Mouse (Mus musculus) thymus, adult 2 months (tissue): Measurements from ENCODE around the gene Aloxe3. TPM values are rescaled to one million over a fixed set of nuclear protein-coding genes. Genes with fewer than 3 reads are reported as not detected.
A peak's percentile ranks its signal among the peaks of the same experiment; 100 is the strongest.

ENCODE experiments used
- DNase-seq: peaks from one replicate; pipeline ENCODE4 v3.0.0; 2021
- H3K27ac ChIP-seq: fragments of 200-500 bp; 2 replicates; pipeline ENCODE4 v1.5.1; 2012; ENCODE audit warnings: low read length, control low read depth; ENCODE audit not compliant: control insufficient read depth, insufficient read depth
- H3K27me3 ChIP-seq: fragments of 200-500 bp; 2 replicates; pipeline ENCODE4 v1.6.1; 2012; ENCODE audit warnings: mild to moderate bottlenecking, low read length, moderate library complexity, mixed read lengths; ENCODE audit not compliant: control insufficient read depth, insufficient read depth
- H3K36me3 ChIP-seq: fragments of 200-500 bp; 2 replicates; pipeline ENCODE4 v1.6.1; 2012; ENCODE audit warnings: mild to moderate bottlenecking, low read length, moderate library complexity; ENCODE audit not compliant: control insufficient read depth, insufficient read depth
- H3K4me1 ChIP-seq: fragments of 200-500 bp; replicated peaks from 2 replicates; pipeline ENCODE4 v1.6.1; 2012; ENCODE audit warnings: low read length; ENCODE audit not compliant: control insufficient read depth, insufficient read depth
- H3K4me3 ChIP-seq: fragments of 200-500 bp; 2 replicates; pipeline ENCODE4 v1.5.1; 2012; ENCODE audit warnings: mild to moderate bottlenecking, low read length, control low read depth, moderate library complexity; ENCODE audit not compliant: control insufficient read depth, insufficient read depth
- CTCF ChIP-seq: fragments of 200-500 bp; IDR thresholded peaks from 2 replicates; pipeline ENCODE4 v1.5.1; 2012; ENCODE audit warnings: mild to moderate bottlenecking, control low read depth, low read length, moderate library complexity, borderline replicate concordance; ENCODE audit not compliant: control insufficient read depth, poor library complexity, insufficient read depth; ENCODE audit errors: extremely low read depth
- POLR2A ChIP-seq: fragments of 200-500 bp; IDR thresholded peaks from 2 replicates; pipeline ENCODE4 v1.6.1; 2012; ENCODE audit warnings: mild to moderate bottlenecking, low read length, control low read depth, moderate library complexity; ENCODE audit not compliant: control insufficient read depth, poor library complexity, insufficient read depth; ENCODE audit errors: extremely low read depth
- WGBS: fragments of 180-500 bp; shearing (Covaris S2); methylation state at CpG from one replicate; pipeline ENCODE4 v1.1.7; 2018; 5-methylcytosine and 5-hydroxymethylcytosine counted together
- polyA plus RNA-seq: library from polyadenylated mRNA; depleted of rRNA; stranded (reverse); fragments of >200 nt; gene quantifications from 2 replicates; pipeline ENCODE4 v1.2.3, GENCODE M21; 2012

The Aloxe3 gene
- polyA plus RNA-seq, 1 experiment: 2.0 TPM

GRCm38 (mm10) chr11:69121001-69121740 is 4.5 kb upstream of the Aloxe3 start:
- Histone ChIP-seq H3K4me1 (peaks cover 46% of the 10 kb centered on the region), H3K36me3 (no peaks in the 10 kb centered on the region), H3K27me3 (peaks cover 13% of the 10 kb centered on the region), H3K27ac (no peak overlapping the region), H3K4me3 (peak overlapping the region; percentile 77)
- under 1% methylated on average over 33 of the region's 33 CpGs for WGBS
- DNase-seq: no peak
- TF ChIP-seq POLR2A: no peak
- TF ChIP-seq CTCF: no peak

- WGBS: 1% methylated on average over 32 of the region's 32 CpGs
- H3K27ac ChIP-seq: no peak overlapping the region
Observed at GRCm38 (mm10) chr11:69121741-69122335, 3.9 kb upstream of the Aloxe3 start.

GRCm38 (mm10) chr11:69122336-69122951 is 3.3 kb upstream of the Aloxe3 start, which contains the start of gene 9130213A22Rik:
9130213A22Rik (minus strand) TSS chr11:69122589.
- DNase-seq: peak; percentile 81
- under 1% methylated on average over 64 of the region's 66 CpGs for WGBS

More at GRCm38 (mm10) chr11:69121741-69122335, 3.9 kb upstream of the Aloxe3 start:
- Histone ChIP-seq H3K4me3 (peak overlapping the region; percentile 77), H3K4me1 (peaks cover 49% of the 10 kb centered on the region), H3K27me3 (peaks cover 13% of the 10 kb centered on the region), H3K36me3 (no peaks in the 10 kb centered on the region)
- DNase-seq: peak; percentile 33
- TF ChIP-seq CTCF (no peak), POLR2A (no peak)

GRCm38 (mm10) chr11:69123056-69123692 is 2.5 kb upstream of the Aloxe3 start:
- Histone ChIP-seq H3K4me1 (peaks cover 44% of the 10 kb centered on the region), H3K4me3 (peak overlapping the region; percentile 77), H3K27ac (no peak overlapping the region; the same call in 1 of the 2 replicates), H3K27me3 (peaks cover 13% of the 10 kb centered on the region), H3K36me3 (no peaks in the 10 kb centered on the region)
- peak; percentile 83 for DNase-seq
- TF ChIP-seq CTCF (no peak), POLR2A (no peak)
- WGBS: 2% methylated on average over 29 of the region's 29 CpGs

More at GRCm38 (mm10) chr11:69122336-69122951, 3.3 kb upstream of the Aloxe3 start, which contains the start of gene 9130213A22Rik:
- TF ChIP-seq POLR2A: no peak
- peak; percentile 61; the same call in 1 of the 2 replicates for TF ChIP-seq CTCF
- Histone ChIP-seq H3K27ac (no peak within 1 kb of the TSS), H3K36me3 (no peaks in the 10 kb centered on the region), H3K4me1 (peaks cover 47% of the 10 kb centered on the region), H3K4me3 (peak within 1 kb of the TSS; percentile 77), H3K27me3 (peaks cover 13% of the 10 kb centered on the region)

GRCm38 (mm10) chr11:69123693-69124497 is 1.8 kb upstream of the Aloxe3 start:
- no peak for TF ChIP-seq CTCF
- under 1% methylated on average over 31 of the region's 31 CpGs for WGBS
- Histone ChIP-seq H3K27me3 (peaks cover 13% of the 10 kb centered on the region), H3K36me3 (no peaks in the 10 kb centered on the region), H3K4me3 (peak overlapping the region; percentile 77), H3K4me1 (peaks cover 40% of the 10 kb centered on the region), H3K27ac (peak overlapping the region; percentile 49)
- peak; percentile 78 for DNase-seq
